Mouse (Mus musculus) heart, embryonic 11.5 days (tissue): ENCODE measurements at regions not wholly inside any gene's neighbourhood (a gene's known extent, or its start where the extent isn't known, plus 50 kb on each side); places are given as distances from the start of the nearest gene placed in this dataset.

Experiments
- ATAC-seq: fragments of 200-750 bp; cut with Nextera tagmentation; replicated peaks from 2 replicates; pipeline ENCODE4 v1.8.0; 2017; ENCODE audit warnings: moderate library complexity; ENCODE audit not compliant: insufficient number of reproducible peaks, low FRiP score, low TSS enrichment
- H3K27ac ChIP-seq: fragments of 300-500 bp; sonication (generic); 2 replicates; pipeline ENCODE4 v1.5.1; 2014; ENCODE audit warnings: mild to moderate bottlenecking, low read depth, low read length
- H3K27me3 ChIP-seq: fragments of 300-500 bp; sonication (generic); 2 replicates; pipeline ENCODE4 v1.6.1; 2014; ENCODE audit warnings: mild to moderate bottlenecking, low read length, mixed read lengths; ENCODE audit not compliant: control insufficient read depth, insufficient read depth
- H3K36me3 ChIP-seq: fragments of 300-500 bp; sonication (generic); 2 replicates; pipeline ENCODE4 v1.6.1; 2014; ENCODE audit warnings: mild to moderate bottlenecking, low read length, moderate library complexity, mixed read lengths; ENCODE audit not compliant: control insufficient read depth, insufficient read depth
- H3K4me1 ChIP-seq: fragments of 300-500 bp; sonication (generic); 2 replicates; pipeline ENCODE4 v1.6.1; 2014; ENCODE audit warnings: low read length; ENCODE audit not compliant: control insufficient read depth, insufficient read depth
- H3K4me2 ChIP-seq: fragments of 300-500 bp; sonication (generic); 2 replicates; pipeline ENCODE4 v1.6.1; 2014; ENCODE audit warnings: mild to moderate bottlenecking, moderate library complexity
- H3K4me3 ChIP-seq: fragments of 300-500 bp; sonication (generic); 2 replicates; pipeline ENCODE4 v1.5.1; 2014; ENCODE audit warnings: low read depth, low read length
- H3K9ac ChIP-seq: fragments of 300-500 bp; sonication (generic); 2 replicates; pipeline ENCODE4 v1.6.1; 2014; ENCODE audit warnings: mild to moderate bottlenecking, low read depth, low read length, moderate library complexity
- H3K9me3 ChIP-seq: fragments of 300-500 bp; sonication (generic); replicated peaks from 2 replicates; pipeline ENCODE4 v1.6.1; 2016; ENCODE audit warnings: low read length; ENCODE audit not compliant: control insufficient read depth
- WGBS: fragments of 180-500 bp; shearing (Covaris S2); extraction: QIAGEN DNeasy Blood & Tissue Kit; methylation state at CpG from one replicate; pipeline ENCODE4 v1.1.7; 2014; ENCODE audit not compliant: insufficient replicate concordance; 5-methylcytosine and 5-hydroxymethylcytosine counted together

DNA sequence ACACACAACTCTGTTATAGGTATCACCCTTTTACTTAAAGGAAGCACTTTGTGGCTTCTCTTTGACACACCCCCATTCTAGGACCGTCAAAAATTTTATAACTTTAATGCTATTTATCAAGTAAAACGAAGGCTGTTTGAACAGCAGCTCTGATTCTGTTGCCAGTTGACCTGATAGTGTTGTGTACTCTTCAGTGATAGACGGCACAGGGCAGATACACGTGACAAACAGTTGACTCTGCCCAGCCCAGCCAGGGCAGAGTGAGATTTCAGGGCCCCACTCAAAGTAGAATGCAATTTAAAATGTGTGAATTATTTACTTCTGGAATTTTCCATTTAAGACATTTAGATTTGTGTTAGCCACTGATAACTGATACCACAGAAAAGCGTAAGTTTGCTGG lies 55.1 kb upstream of the Plxnc1 start:
- no peaks in the 10 kb centered on the region for H3K27me3 ChIP-seq
- no peak for ATAC-seq
- H3K9ac ChIP-seq: no peak overlapping the region
- 75% methylated on average over 5 of the region's 5 CpGs for WGBS
- H3K9me3 ChIP-seq: no peaks in the 10 kb centered on the region
- H3K4me3 ChIP-seq: no peak overlapping the region
- no peak overlapping the region for H3K4me2 ChIP-seq
- H3K4me1 ChIP-seq: no peaks in the 10 kb centered on the region
- no peak overlapping the region for H3K27ac ChIP-seq
- no peaks in the 10 kb centered on the region for H3K36me3 ChIP-seq
